Mouse (Mus musculus) skeletal muscle tissue, adult 2 months (tissue): ENCODE measurements around the gene 1700011L22Rik.

Experiments
- DNase-seq: peaks from one replicate; pipeline ENCODE4 v3.0.0-alpha.2; 2012; ENCODE audit warnings: low read depth, low spot score

1700011L22Rik gene

DNA sequence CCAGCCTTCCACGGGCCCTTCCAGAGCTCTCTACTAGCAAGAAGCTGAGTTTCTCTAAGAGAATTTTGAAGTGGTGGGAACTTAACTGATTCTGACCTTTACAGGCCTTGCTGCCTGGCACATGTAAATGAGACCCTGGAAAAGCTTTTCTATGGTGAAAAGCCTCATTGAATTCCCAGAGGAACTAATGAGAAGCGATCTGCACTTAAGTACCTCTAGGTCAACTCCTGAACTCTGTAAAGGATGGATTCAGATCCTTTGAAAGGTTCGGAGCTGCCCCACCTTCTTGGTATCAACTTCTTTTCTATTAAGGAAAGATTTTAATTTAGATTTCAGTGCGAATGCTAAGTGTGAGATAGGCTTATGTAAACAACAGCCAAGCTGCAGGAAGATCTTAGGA is 72.4 kb downstream of the 1700011L22Rik start:
- DNase-seq: no peak

DNA sequence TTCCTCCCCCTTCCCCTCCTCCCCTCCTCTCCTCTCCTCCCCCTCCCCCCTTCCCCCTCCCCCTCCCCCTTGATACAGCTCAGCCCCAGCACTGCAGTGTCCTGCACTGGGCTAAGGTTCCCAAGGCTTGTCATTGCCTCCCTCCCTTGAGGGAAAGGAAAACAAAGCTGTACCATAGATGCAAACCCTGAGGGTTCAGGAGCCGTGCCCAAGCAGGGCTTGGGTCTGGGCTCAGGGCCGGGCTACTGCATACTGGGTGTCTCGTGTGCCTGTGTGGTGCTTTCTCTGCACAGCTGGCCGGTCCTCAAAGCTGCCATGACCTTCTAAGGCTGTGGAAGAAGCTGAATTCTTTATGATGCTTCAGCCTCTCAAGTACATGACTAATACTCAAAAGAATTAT is 74.8 kb downstream of the 1700011L22Rik start:
- no peak for DNase-seq

DNA sequence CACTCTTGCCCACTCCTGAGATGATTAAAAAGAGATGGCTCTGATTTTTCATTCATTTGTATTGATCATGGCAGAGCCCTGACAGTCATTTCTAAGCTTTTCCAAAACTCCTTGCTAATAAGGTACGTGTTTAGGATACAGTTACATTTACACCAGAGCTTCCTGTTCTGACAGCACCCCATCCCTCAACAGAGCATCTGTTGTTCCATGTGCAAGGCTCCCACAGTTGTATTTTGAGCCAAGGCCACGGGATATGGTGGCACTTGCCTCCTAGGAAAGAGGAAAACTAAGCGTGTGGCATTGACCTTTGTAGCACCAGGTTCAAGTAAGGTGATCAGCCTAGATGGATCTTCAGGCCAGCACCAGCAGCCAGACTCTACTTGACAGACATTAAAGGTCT is 83.1 kb downstream of the 1700011L22Rik start:
- DNase-seq: no peak

DNA sequence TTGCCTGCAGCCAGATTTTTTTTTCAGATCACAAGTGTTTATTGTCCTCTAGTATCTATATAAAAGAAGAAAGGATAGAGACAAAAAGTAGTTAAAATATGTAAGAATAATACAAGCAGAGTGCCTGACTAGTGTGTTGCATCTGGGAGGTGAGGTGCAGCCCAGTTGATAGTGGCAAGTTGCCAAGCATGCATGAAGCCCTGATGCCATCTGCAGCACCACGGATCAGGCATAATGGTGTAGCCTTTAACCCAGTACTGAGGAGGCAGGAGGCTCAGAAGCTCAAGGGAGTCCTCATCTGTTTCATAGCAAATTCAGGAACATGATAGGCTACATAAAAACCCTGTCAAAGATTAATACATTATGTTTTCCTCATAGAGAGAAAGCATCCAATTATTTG is 84.0 kb downstream of the 1700011L22Rik start:
- DNase-seq: no peak

DNA sequence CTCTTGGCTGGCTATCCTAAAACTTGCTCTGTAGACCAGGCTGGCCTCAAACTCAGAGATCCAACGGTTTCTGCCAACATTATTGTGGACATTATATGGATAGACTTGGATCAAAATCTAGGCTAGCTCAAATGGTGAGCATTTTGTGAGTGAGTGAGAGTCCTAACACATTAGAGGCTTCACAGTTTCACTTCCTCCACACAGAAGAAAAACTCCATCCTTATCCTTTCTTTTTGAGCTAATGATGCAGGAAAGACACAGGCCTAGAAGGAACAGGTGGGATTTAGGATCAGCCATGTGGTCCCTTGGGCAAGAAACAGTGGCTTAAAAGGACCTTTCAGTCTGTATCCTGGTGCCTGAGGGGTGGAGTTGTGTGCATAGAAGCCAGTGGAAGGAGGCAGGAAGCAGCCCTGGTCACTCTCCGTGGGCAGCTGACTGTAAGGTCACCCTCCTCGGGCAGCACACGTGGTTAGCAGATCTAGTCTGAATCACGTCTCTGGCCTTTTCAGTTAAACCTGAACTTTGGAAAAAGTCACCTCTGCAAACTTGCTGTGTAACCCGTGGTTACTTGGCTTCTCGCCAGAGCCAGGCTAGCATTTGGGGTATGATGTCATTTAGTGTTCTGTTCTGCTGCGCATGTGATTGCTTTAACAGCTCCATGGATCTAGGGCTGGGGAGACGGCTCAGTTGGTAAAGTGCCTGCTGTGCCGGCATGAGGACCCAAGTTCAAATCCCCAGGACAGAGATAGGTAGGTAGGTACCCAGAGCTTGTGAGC is 85.6 kb downstream of the 1700011L22Rik start:
- peak; percentile 60 for DNase-seq

DNA sequence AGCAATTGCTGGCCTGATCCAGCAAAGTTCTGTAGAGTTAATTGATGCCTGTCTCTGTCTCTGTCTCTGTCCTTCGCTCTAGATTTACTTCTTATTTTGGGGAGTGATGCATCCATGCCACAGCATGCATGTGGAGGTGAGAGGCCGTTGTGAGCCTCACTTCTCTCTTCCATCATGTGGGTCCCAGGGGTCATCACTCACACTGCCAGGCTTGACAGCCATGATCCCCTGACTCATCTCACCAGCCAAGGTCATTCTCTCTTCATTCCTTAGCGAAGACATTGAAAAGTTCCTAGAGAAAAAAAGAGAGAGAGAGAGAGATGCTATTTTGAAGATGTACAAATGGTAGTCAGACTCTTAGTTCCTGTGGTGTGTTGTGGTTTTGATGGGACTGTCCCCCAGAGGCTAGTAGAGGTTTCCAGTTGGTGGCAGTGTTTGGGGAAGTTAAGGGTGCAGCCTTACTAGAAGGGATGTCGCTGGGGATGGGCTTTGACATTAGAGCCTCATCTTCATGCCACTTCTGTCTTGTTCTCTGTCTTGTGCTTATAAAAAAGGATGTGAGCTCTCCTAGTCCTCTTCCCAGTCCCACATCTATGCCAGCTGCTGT is 87.1 kb downstream of the 1700011L22Rik start:
- no peak for DNase-seq
